ENCODE assay signal across 9 mouse cellular contexts in genomic region chr13:45345471-45346159, GRCm38 (mm10). TPM values are rescaled to one million over a fixed set of nuclear protein-coding genes. Genes with fewer than 3 reads are reported as not detected.
A peak's percentile ranks its signal among the peaks of the same experiment; 100 is the strongest.
DNase-seq lines count a peak whose midpoint lies in the region; ATAC-seq and TF ChIP-seq lines count a peak whose summit lies in the region.
"Had no signal": no experiment of that assay in that cellular context is flagged by ENCODE, and none has a peak within 500 bp of the region (broad histone marks: within the 10 kb centered on the region; RNA-seq: fewer than 3 reads in every experiment).

No protein-coding gene starts in this region.

- no peaks in the 10 kb centered on the region for H3K9me3 ChIP-seq in lung, embryonic 14.5 days (ENCODE audit: low read depth, low read length)

- H3K27me3 ChIP-seq in lung, embryonic 14.5 days (ENCODE audit: insufficient read depth, low read length), result no peaks in the 10 kb centered on the region

- no peak for TF ChIP-seq CTCF in lung, embryonic 14.5 days (IDR thresholded peaks at IDR 0.05; ENCODE audit: low read depth)

- ATAC-seq in lung, embryonic 14.5 days (ENCODE audit: insufficient read depth), result no peak

- H3K36me3 ChIP-seq in lung, embryonic 14.5 days (ENCODE audit: insufficient read depth), result no peaks in the 10 kb centered on the region

- H3K4me1 ChIP-seq in lung, embryonic 14.5 days (ENCODE audit: insufficient read depth), result no peaks in the 10 kb centered on the region; the same call in 1 of the 2 replicates

- no peak overlapping the region for H3K4me3 ChIP-seq in lung, embryonic 14.5 days (ENCODE audit: low read depth, low read length)
- H3K4me3 ChIP-seq: layer of hippocampus, adult 2 months had no signal

- peak; percentile 32 for DNase-seq in lung, embryonic 14.5 days
- DNase-seq in lung, postnatal 25 days (ENCODE audit: low spot score), result no peak
- peak; percentile 49 for DNase-seq in brain, adult 2 months (ENCODE audit: low read depth, low spot score)
- peak; percentile 19 to 31 for DNase-seq in gastrocnemius, adult 8-10 months (ENCODE audit: low spot score in 2 of 2)
- peak; percentile 71 for DNase-seq in mesoderm, embryonic 11.5 days (ENCODE audit: low read depth, low spot score)
- DNase-seq in c-Kit-positive CD71-positive TER-119-positive erythroid progenitor cells, embryonic 14.5 days (ENCODE audit: low spot score), result no peak
- no peak for DNase-seq in spleen, adult 18-20 months
- DNase-seq in cerebellum, adult 9-10 months, result no peak

- no peak overlapping the region for H3K9ac ChIP-seq in lung, embryonic 14.5 days

- WGBS in lung, embryonic 14.5 days, result 19% methylated on average over 14 of the region's 14 CpGs

- no peak overlapping the region for H3K27ac ChIP-seq in lung, embryonic 14.5 days (ENCODE audit: low read depth)
- H3K27ac ChIP-seq: layer of hippocampus, adult 2 months had no signal

- no peak overlapping the region for H3K4me2 ChIP-seq in lung, embryonic 14.5 days

RNA-seq across cellular contexts. Expression of gene Mylip, which starts 43.9 kb away (rescaled TPM):
- 3.8 and 3.9 TPM in 2 replicates for polyA plus RNA-seq in lung, embryonic 14.5 days (2014; fragmentation: Nextera tagmentation; extraction: Ambion mirVana)
- 10 to 100 TPM; 11.4 to 21.1 (median 15.7) TPM for total RNA-seq in gastrocnemius, adult 8-10 months (2022)

Comparison
In these comparisons a context has a peak if more than half of its experiments do, and no peak if none do; other contexts are left out.
1. DNase-seq: peak in lung, embryonic 14.5 days (single experiment), brain, adult 2 months (single experiment), gastrocnemius, adult 8-10 months (2 of 2) and mesoderm, embryonic 11.5 days (single experiment); none in lung, postnatal 25 days (single experiment), c-Kit-positive CD71-positive TER-119-positive erythroid progenitor cells, embryonic 14.5 days (single experiment), spleen, adult 18-20 months (0 of 2) and cerebellum, adult 9-10 months (single experiment).